Mouse (Mus musculus) liver, embryonic 14.5 days (tissue): ENCODE results near the gene Mettl24.

ENCODE experiments used
- CTCF ChIP-seq: IDR thresholded peaks from 2 replicates; pipeline ENCODE4 v1.5.1; 2016; ENCODE audit warnings: antibody characterized with exemption, low read depth, control low read depth
- EP300 ChIP-seq: IDR thresholded peaks from 2 replicates; pipeline ENCODE4 v1.6.1; 2016; ENCODE audit warnings: antibody characterized with exemption, low read depth

DNA sequence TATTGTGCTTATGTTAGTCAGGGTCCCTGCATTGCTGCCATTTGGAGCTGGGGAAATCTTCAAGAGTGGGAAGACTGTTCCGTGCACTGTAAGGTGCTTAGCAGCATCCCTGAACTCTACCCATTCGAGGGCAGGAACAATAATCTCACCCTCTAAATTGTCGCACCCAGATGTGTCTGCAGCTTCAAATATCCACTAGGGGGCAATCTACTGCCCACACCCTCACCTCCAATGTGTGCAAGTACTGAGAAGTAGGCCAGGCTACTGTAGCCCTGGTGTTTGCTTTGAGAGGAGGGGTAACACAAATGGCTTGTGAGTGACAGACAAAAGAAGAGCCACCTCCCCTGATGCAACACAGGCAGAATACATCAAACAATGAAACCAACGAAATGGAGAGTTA is 130.5 kb downstream of the Mettl24 start:
- no peak for TF ChIP-seq EP300
- TF ChIP-seq CTCF, result peak; percentile 74
